Mouse (Mus musculus): ENCODE measurements at regions not wholly inside any gene's neighbourhood (a gene's known extent, or its start where the extent isn't known, plus 50 kb on each side); places are given as distances from the start of the nearest gene placed in this dataset.

DNA sequence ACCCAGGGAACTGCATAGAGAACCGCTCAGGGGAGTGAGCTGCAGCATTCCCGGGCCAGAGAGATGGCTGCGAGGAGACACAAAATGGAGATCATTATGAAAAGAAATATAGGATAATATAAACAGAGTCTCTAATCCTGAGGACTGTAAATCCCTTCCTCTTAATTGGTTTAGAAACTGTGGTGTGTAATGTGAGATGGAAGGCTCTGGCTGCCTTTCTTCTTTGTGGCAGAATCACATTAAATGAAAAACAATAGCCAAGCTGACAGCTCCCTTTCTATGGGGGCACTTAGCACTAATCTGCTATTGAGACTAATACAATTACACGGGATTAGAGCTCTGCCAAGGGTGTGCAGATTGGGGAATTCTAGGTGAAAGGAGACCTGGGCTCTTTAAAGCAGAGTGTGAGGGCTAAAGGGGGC is 288.0 kb downstream of the Icos start:
- WGBS, result 37% methylated on average over 4 of the region's 4 CpGs
- Histone ChIP-seq H3K36me3 (no peaks in the 10 kb centered on the region), H3K4me3 (no peak overlapping the region), H3K9me3 (no peaks in the 10 kb centered on the region), H3K27me3 (ENCODE audit: insufficient read depth, poor library complexity, severe bottlenecking) (no peaks in the 10 kb centered on the region), H3K27ac (no peak overlapping the region), H3K4me1 (peaks cover 10% of the 10 kb centered on the region; the same call in 1 of the 2 replicates)
- DNase-seq (ENCODE audit: low spot score), result no peak

- Histone ChIP-seq H3K4me1 (no peaks in the 10 kb centered on the region), H3K27me3 (ENCODE audit: insufficient read depth, poor library complexity, severe bottlenecking) (no peaks in the 10 kb centered on the region), H3K36me3 (no peaks in the 10 kb centered on the region), H3K4me3 (no peak overlapping the region), H3K27ac (no peak overlapping the region), H3K9me3 (no peaks in the 10 kb centered on the region)
- WGBS, result 86% methylated on average over 4 of the region's 4 CpGs
- DNase-seq (ENCODE audit: low spot score), result no peak
Observed at GRCm38 (mm10) chr1:61273843-61274242, 296.1 kb downstream of the Icos start.

GRCm38 (mm10) chr1:61274244-61274643 is 296.5 kb downstream of the Icos start:
- Histone ChIP-seq H3K27ac (no peak overlapping the region), H3K4me1 (no peaks in the 10 kb centered on the region), H3K27me3 (ENCODE audit: insufficient read depth, poor library complexity, severe bottlenecking) (no peaks in the 10 kb centered on the region), H3K4me3 (no peak overlapping the region), H3K36me3 (no peaks in the 10 kb centered on the region), H3K9me3 (no peaks in the 10 kb centered on the region)
- DNase-seq (ENCODE audit: low spot score), result no peak
- WGBS, result 87% methylated on average over 1 of the region's 1 CpGs

GRCm38 (mm10) chr1:61277170-61277710 is 299.5 kb downstream of the Icos start:
- H3K4me1 ChIP-seq, result no peaks in the 10 kb centered on the region
- H3K36me3 ChIP-seq, result no peaks in the 10 kb centered on the region
- no peak overlapping the region for H3K27ac ChIP-seq
- no peak for DNase-seq (ENCODE audit: low spot score)
- H3K27me3 ChIP-seq (ENCODE audit: insufficient read depth, poor library complexity, severe bottlenecking), result no peaks in the 10 kb centered on the region
- WGBS, result 61% methylated on average over 4 of the region's 4 CpGs
- no peak overlapping the region for H3K4me3 ChIP-seq
- H3K9me3 ChIP-seq, result no peaks in the 10 kb centered on the region

GRCm38 (mm10) chr1:61288185-61288584 is 310.5 kb downstream of the Icos start:
- Histone ChIP-seq H3K36me3 (no peaks in the 10 kb centered on the region), H3K4me1 (no peaks in the 10 kb centered on the region), H3K9me3 (no peaks in the 10 kb centered on the region), H3K27ac (no peak overlapping the region), H3K4me3 (no peak overlapping the region), H3K27me3 (ENCODE audit: insufficient read depth, poor library complexity, severe bottlenecking) (0 out of 2 replicates have a peak, but pooled peaks cover 11% of the 10 kb centered on the region)
- DNase-seq (ENCODE audit: low spot score), result no peak
- 79% methylated on average over 3 of the region's 3 CpGs for WGBS

DNA sequence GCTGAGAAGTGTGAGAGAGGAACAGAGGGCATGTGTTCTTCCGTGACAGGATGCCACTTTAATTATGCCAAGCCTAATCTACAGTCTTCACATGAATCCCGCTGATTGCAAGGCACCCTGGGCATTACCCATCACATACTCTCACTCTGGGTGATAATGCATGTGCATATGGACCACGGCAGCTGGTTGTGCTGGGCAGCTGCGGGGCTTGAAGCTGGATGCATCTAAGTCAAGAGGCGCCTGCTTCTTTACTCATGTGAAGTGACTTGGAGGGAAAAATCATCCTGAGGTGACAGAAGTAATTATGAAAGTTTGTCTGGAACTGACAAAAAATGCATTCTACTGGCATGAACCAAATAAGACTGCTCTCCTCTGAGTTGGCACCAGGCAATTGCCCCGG is 311.2 kb downstream of the Icos start:
- H3K36me3 ChIP-seq, result no peaks in the 10 kb centered on the region
- no peaks in the 10 kb centered on the region for H3K4me1 ChIP-seq
- H3K9me3 ChIP-seq, result no peaks in the 10 kb centered on the region
- no peak for DNase-seq (ENCODE audit: low spot score)
- 83% methylated on average over 6 of the region's 6 CpGs for WGBS
- no peak overlapping the region for H3K27ac ChIP-seq
- 0 out of 2 replicates have a peak, but pooled peaks cover 11% of the 10 kb centered on the region for H3K27me3 ChIP-seq (ENCODE audit: insufficient read depth, poor library complexity, severe bottlenecking)
- H3K4me3 ChIP-seq, result no peak overlapping the region

GRCm38 (mm10) chr1:61289552-61289951 is 311.8 kb downstream of the Icos start:
- Histone ChIP-seq H3K27ac (no peak overlapping the region), H3K9me3 (no peaks in the 10 kb centered on the region), H3K4me3 (no peak overlapping the region), H3K4me1 (no peaks in the 10 kb centered on the region), H3K27me3 (ENCODE audit: insufficient read depth, poor library complexity, severe bottlenecking) (peaks cover 11% of the 10 kb centered on the region; the same call in 1 of the 2 replicates), H3K36me3 (no peaks in the 10 kb centered on the region)
- WGBS, result 78% methylated on average over 4 of the region's 4 CpGs
- no peak for DNase-seq (ENCODE audit: low spot score)

DNA sequence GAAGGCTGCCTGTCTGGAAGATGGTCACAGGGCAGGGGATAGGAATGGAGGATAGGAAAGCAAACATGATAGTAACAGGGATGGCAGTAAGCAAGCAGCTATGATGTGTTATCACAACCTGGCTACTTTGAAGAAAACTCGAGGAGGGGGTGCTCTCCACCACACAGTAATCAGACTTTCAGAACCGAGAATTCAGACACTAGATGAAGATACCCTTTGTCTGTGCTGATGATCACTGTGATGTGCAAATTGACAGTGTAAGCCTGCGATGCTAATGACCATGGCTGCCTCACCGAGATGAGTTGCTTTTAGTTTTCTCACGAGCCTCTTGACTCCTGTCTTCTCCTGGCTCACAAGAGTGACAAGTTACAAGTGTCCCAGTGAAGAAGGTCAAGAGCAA is 315.4 kb downstream of the Icos start:
- H3K27ac ChIP-seq, result no peak overlapping the region
- no peaks in the 10 kb centered on the region for H3K36me3 ChIP-seq
- DNase-seq (ENCODE audit: low spot score), result no peak
- no peaks in the 10 kb centered on the region for H3K4me1 ChIP-seq
- H3K27me3 ChIP-seq (ENCODE audit: insufficient read depth, poor library complexity, severe bottlenecking), result peaks cover 24% of the 10 kb centered on the region; the same call in 1 of the 2 replicates
- H3K4me3 ChIP-seq, result no peak overlapping the region
- WGBS, result 44% methylated on average over 5 of the region's 5 CpGs
- H3K9me3 ChIP-seq, result no peaks in the 10 kb centered on the region

DNA sequence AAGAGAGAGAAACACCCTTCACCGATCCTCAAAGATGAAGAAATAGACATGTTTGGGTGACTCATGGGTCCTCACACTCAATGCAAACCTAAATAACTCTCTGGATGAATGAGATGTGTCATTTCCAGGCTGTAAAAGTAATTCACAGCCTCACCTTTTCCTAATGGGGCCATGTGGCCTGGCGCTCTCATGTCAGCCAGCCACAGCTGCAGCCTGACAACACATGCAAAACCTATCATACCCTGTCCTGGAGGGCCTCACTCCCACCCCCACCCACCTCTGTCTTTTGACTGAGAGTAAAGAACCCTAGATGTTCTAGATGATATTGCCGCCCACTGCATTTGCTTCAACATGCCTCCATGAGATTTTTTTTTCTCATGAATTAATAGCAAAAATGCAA is 317.5 kb downstream of the Icos start:
- Histone ChIP-seq H3K4me1 (no peaks in the 10 kb centered on the region), H3K27ac (no peak overlapping the region), H3K36me3 (no peaks in the 10 kb centered on the region), H3K4me3 (no peak overlapping the region), H3K27me3 (ENCODE audit: insufficient read depth, poor library complexity, severe bottlenecking) (peaks cover 20% of the 10 kb centered on the region), H3K9me3 (no peaks in the 10 kb centered on the region)
- no peak for DNase-seq (ENCODE audit: low spot score)
- 78% methylated on average over 3 of the region's 3 CpGs for WGBS

DNA sequence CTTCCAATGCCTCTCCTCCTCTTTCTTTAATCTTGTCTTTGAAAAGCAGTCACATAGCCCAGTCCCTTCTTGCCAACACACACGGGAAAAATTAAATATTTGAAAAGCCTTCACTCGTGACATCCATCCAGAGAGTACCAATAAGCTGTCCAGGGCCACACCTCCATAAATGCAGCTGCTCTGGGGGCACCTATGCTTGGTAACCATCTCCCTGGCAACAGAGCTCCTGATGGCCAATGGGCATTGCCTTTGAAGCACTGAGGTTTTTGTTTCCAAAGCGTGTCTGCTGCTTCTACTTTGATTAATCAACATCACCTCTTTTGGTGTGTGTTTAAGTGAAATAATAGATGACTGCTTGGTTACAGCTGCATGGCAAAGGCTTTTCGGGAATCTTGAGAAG is 319.1 kb downstream of the Icos start:
- H3K27me3 ChIP-seq (ENCODE audit: insufficient read depth, poor library complexity, severe bottlenecking), result peaks cover 28% of the 10 kb centered on the region
- WGBS, result 78% methylated on average over 4 of the region's 4 CpGs
- no peaks in the 10 kb centered on the region for H3K9me3 ChIP-seq
- DNase-seq (ENCODE audit: low spot score), result no peak
- H3K27ac ChIP-seq, result no peak overlapping the region
- H3K36me3 ChIP-seq, result no peaks in the 10 kb centered on the region
- no peaks in the 10 kb centered on the region; the same call in 1 of the 2 replicates for H3K4me1 ChIP-seq
- no peak overlapping the region for H3K4me3 ChIP-seq

GRCm38 (mm10) chr1:61297361-61297760 is 319.6 kb downstream of the Icos start:
- H3K9me3 ChIP-seq, result no peaks in the 10 kb centered on the region
- no peak for DNase-seq (ENCODE audit: low spot score)
- H3K36me3 ChIP-seq, result no peaks in the 10 kb centered on the region
- H3K4me3 ChIP-seq, result no peak overlapping the region
- peaks cover 28% of the 10 kb centered on the region for H3K27me3 ChIP-seq (ENCODE audit: insufficient read depth, poor library complexity, severe bottlenecking)
- 79% methylated on average over 3 of the region's 3 CpGs for WGBS
- H3K27ac ChIP-seq, result no peak overlapping the region
- no peaks in the 10 kb centered on the region; the same call in 1 of the 2 replicates for H3K4me1 ChIP-seq

DNA sequence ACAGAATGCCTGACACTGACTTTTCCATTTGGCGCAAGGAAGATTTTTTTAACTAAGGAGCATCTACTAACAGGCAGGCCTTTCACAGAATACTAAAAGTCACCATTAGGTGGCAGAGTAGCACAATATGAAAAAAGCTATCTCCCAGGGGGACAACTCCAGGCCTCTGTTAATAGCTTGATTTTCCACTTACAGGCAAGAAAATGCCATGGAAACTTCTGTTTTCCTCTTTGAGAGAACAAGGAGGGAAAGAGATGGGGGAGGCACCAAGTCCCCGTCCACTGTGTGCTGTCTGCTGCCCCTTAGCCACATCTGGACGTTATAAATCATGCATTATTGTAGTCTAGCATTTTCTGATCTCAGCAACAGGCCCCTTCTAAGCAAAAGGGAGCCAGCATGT is 320.3 kb downstream of the Icos start:
- no peaks in the 10 kb centered on the region for H3K36me3 ChIP-seq
- no peak overlapping the region for H3K4me3 ChIP-seq
- no peaks in the 10 kb centered on the region for H3K9me3 ChIP-seq
- DNase-seq (ENCODE audit: low spot score), result no peak
- no peaks in the 10 kb centered on the region; the same call in 1 of the 2 replicates for H3K4me1 ChIP-seq
- WGBS, result 28% methylated on average over 3 of the region's 3 CpGs
- peaks cover 28% of the 10 kb centered on the region for H3K27me3 ChIP-seq (ENCODE audit: insufficient read depth, poor library complexity, severe bottlenecking)
- H3K27ac ChIP-seq, result no peak overlapping the region

- no peak overlapping the region for H3K4me3 ChIP-seq
- peaks cover 28% of the 10 kb centered on the region for H3K27me3 ChIP-seq (ENCODE audit: insufficient read depth, poor library complexity, severe bottlenecking)
- H3K36me3 ChIP-seq, result no peaks in the 10 kb centered on the region
- H3K27ac ChIP-seq, result no peak overlapping the region
- WGBS, result 82% methylated on average over 6 of the region's 6 CpGs
- no peak for DNase-seq (ENCODE audit: low spot score)
- no peaks in the 10 kb centered on the region; the same call in 1 of the 2 replicates for H3K4me1 ChIP-seq
- H3K9me3 ChIP-seq, result no peaks in the 10 kb centered on the region
Observed at GRCm38 (mm10) chr1:61298779-61299178, 321.1 kb downstream of the Icos start.

DNA sequence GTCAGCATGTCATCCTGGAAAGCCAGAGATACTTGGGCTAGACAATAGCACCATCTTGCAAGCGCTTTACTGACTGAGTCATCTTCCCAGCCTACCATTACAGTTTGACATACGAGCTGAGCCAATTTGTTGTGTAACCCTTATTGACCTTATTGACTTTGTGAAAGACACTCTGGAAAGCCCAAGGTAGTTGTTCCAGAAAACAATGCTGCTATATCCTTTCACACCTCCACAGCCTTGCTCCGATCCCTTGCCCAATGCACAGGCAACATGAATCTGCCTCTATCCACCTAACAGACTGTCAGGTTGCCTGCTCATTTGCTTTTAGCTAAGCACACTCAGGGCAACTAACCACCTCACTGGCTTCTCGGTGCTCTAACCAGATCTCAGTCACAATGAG is 322.8 kb downstream of the Icos start:
- H3K36me3 ChIP-seq, result no peaks in the 10 kb centered on the region
- H3K27me3 ChIP-seq (ENCODE audit: insufficient read depth, poor library complexity, severe bottlenecking), result peaks cover 21% of the 10 kb centered on the region
- DNase-seq (ENCODE audit: low spot score), result no peak
- no peaks in the 10 kb centered on the region; the same call in 1 of the 2 replicates for H3K4me1 ChIP-seq
- H3K9me3 ChIP-seq, result no peaks in the 10 kb centered on the region
- no peak overlapping the region for H3K4me3 ChIP-seq
- WGBS, result 71% methylated on average over 4 of the region's 4 CpGs
- H3K27ac ChIP-seq, result no peak overlapping the region

All from heart, embryonic 10.5 days (tissue).